Mouse (Mus musculus): ENCODE measurements around the gene Krtap19-5. TPM values are rescaled to one million over a fixed set of nuclear protein-coding genes. Genes with fewer than 3 reads are reported as not detected.

Krtap19-5 gene
- polyA plus RNA-seq (2012; rRNA removed): not detected in 2 replicates

GRCm38 (mm10) chr16:88896357-88896756 lies at the start of gene Krtap19-5:
TSS of gene Krtap19-5 (minus strand) at chr16:88896457.

GRCm38 (mm10) chr16:88932165-88932564 lies 35.9 kb upstream of the Krtap19-5 start, which contains the start of gene Krtap19-9b:
TSS of gene Krtap19-9b (minus strand) at chr16:88932265.

GRCm38 (mm10) chr16:88884989-88885388 lies 11.3 kb downstream of the Krtap19-5 start, which contains the start of gene Krtap19-4:
TSS of gene Krtap19-4 (minus strand) at chr16:88885089.

GRCm38 (mm10) chr16:88877938-88878337 lies 18.3 kb downstream of the Krtap19-5 start, which contains the start of gene Krtap19-3:
TSS of gene Krtap19-3 (minus strand) at chr16:88878038.

GRCm38 (mm10) chr16:88874169-88874568 lies 22.1 kb downstream of the Krtap19-5 start, which contains the start of gene Krtap19-2:
TSS of gene Krtap19-2 (minus strand) at chr16:88874269.

GRCm38 (mm10) chr16:88869311-88869710 lies 26.9 kb downstream of the Krtap19-5 start, which contains the start of gene Krtap19-1:
TSS of gene Krtap19-1 (minus strand) at chr16:88869411.

Other genes with a start within 250 kb of the Krtap19-5 start
- not detected in 2 replicates for gene Krtap26-1, start 248.7 kb downstream of the Krtap19-5 start, polyA plus RNA-seq (2012; rRNA removed)
- not detected in 2 replicates for gene Krtap27-1, start 224.8 kb downstream of the Krtap19-5 start, polyA plus RNA-seq (2012; rRNA removed)
- not detected in 2 replicates for gene 2310061N02Rik, start 188.5 kb downstream of the Krtap19-5 start, polyA plus RNA-seq (2012; rRNA removed)
- not detected in 2 replicates for gene Krtap13-1, start 167.6 kb downstream of the Krtap19-5 start, polyA plus RNA-seq (2012; rRNA removed)
- gene Krtap13, start 144.8 kb downstream of the Krtap19-5 start, polyA plus RNA-seq (2012; rRNA removed): not detected in 2 replicates
- gene 2310034C09Rik, start 137.6 kb downstream of the Krtap19-5 start, polyA plus RNA-seq (2012; rRNA removed): not detected in 2 replicates
- gene 2310057N15Rik, start 122.3 kb downstream of the Krtap19-5 start, polyA plus RNA-seq (2012; rRNA removed): not detected in 2 replicates
- gene Gm5965, start 118.6 kb downstream of the Krtap19-5 start, polyA plus RNA-seq (2012; rRNA removed): not detected in 2 replicates
- gene Gm20741, start 84.2 kb downstream of the Krtap19-5 start, polyA plus RNA-seq (2012; rRNA removed): not detected in 2 replicates
- not detected in 2 replicates for gene Krtap15, start 76.2 kb downstream of the Krtap19-5 start, polyA plus RNA-seq (2012; rRNA removed)
- not detected in 2 replicates for gene Krtap14, start 70.3 kb downstream of the Krtap19-5 start, polyA plus RNA-seq (2012; rRNA removed)
- gene Krtap19-1, start 27.0 kb downstream of the Krtap19-5 start, polyA plus RNA-seq (2012; rRNA removed): not detected in 2 replicates
- gene Krtap19-2, start 22.2 kb downstream of the Krtap19-5 start, polyA plus RNA-seq (2012; rRNA removed): not detected in 2 replicates
- gene Krtap19-3, start 18.4 kb downstream of the Krtap19-5 start, polyA plus RNA-seq (2012; rRNA removed): not detected in 2 replicates
- gene Krtap19-4, start 11.4 kb downstream of the Krtap19-5 start, polyA plus RNA-seq (2012; rRNA removed): not detected in 2 replicates
- not detected in 2 replicates for gene Krtap19-9b, start 35.8 kb upstream of the Krtap19-5 start, polyA plus RNA-seq (2012; rRNA removed)
- not detected in 2 replicates for gene Krtap16-3, start 66.4 kb upstream of the Krtap19-5 start, polyA plus RNA-seq (2012; rRNA removed)
- gene Krtap22-2, start 114.3 kb upstream of the Krtap19-5 start, polyA plus RNA-seq (2012; rRNA removed): not detected in 2 replicates
- not detected in 2 replicates for gene Gm10229, start 118.8 kb upstream of the Krtap19-5 start, polyA plus RNA-seq (2012; rRNA removed)
- gene Krtap6-1, start 135.2 kb upstream of the Krtap19-5 start, polyA plus RNA-seq (2012; rRNA removed): not detected in 2 replicates
- gene Gm10228, start 145.0 kb upstream of the Krtap19-5 start, polyA plus RNA-seq (2012; rRNA removed): not detected in 2 replicates
- gene Krtap6-5, start 151.4 kb upstream of the Krtap19-5 start, polyA plus RNA-seq (2012; rRNA removed): not detected in 2 replicates
- not detected in 2 replicates for gene 1110025L11Rik, start 167.5 kb upstream of the Krtap19-5 start, polyA plus RNA-seq (2012; rRNA removed)
- not detected in 2 replicates for gene Krtap6-3, start 187.6 kb upstream of the Krtap19-5 start, polyA plus RNA-seq (2012; rRNA removed)
- gene Gm6358, start 244.4 kb upstream of the Krtap19-5 start, polyA plus RNA-seq (2012; rRNA removed): not detected in 2 replicates

Measured in stomach, adult 2 months (tissue).